Mouse (Mus musculus) heart, adult 2 months (tissue): ENCODE measurements around the gene Tbrg4.

ENCODE experiments used
- CTCF ChIP-seq: fragments of 200-600 bp; IDR thresholded peaks from 2 replicates; pipeline ENCODE4 v1.8.1; 2022; ENCODE audit warnings: antibody characterized with exemption, mild to moderate bottlenecking, moderate library complexity
- POLR2A ChIP-seq: fragments of 200-500 bp; IDR thresholded peaks from 2 replicates; pipeline ENCODE4 v1.6.1; 2011; ENCODE audit warnings: mild to moderate bottlenecking, low read depth, low read length, control low read depth; ENCODE audit not compliant: insufficient read depth

DNA sequence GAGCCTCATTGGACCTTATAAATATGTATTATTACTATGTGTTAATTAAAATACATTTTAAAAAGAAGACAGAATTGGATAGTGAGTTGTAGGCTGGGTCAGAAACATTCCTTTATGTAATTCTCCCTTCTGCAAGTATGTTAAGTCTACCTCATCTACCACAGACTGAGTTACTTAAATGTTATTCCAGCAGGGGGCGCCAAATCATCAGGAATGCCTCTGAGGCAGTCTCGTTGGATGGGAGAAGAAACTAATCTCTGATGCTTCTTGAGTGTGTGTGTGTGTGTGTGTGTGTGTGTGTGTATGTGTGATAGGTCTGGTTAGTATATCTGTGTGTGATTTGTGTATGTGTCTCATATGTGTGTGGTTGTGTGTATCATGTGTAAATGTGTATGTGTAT is 29.0 kb upstream of the Tbrg4 start:
- TF ChIP-seq CTCF = peak; percentile 76
- no peak for TF ChIP-seq POLR2A
